Mouse (Mus musculus) ZHBTc4 (cell line): ENCODE results near the gene Slc25a21.
A peak's percentile ranks its signal among the peaks of the same experiment; 100 is the strongest.

ENCODE experiments used
- DNase-seq: peaks from one replicate; pipeline ENCODE4 v3.0.0-alpha.2; 2011; ENCODE audit warnings: low read depth, low spot score

The Slc25a21 gene

GRCm38 (mm10) chr12:57016324-57016723 is 180.9 kb downstream of the Slc25a21 start:
- no peak for DNase-seq

DNA sequence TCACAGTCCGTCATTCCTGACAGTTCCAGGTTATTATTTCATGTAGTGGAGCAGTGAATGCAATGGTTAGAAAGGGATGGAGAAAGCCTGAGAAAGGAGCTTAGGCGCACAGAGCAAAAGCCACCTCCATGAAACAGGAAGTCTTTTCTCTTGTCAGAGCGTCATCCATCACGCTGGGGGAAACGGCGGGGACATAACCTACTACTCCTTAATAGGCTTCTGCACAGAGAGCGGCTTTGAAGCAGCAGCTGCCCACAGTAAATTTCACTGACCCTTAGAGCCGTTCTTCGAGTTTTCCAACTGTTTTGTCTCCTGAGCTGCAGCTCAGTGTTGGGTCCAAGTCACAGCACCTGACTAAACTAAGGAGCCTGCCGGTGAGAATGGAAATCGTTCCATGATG is 188.3 kb downstream of the Slc25a21 start:
- DNase-seq: no peak

DNA sequence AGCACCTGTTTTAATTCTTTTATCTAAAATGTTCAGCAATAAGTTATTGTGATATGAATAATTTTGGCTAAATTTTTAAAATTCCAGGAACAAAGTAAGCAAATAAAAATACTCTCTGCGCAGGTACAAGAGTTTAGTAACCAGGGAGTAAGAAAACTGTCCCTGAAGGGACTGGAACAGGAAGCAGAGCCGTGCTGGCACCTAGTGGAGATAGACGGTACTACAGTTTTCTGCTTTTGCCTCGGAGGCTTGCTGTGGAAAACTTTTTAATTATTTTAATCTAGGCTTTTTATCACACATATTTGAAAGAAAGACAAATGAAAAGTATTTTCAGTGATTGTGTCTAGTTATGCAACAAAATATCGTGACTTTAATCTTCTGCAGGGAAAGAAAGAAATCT is 211.2 kb downstream of the Slc25a21 start:
- peak; percentile 31 for DNase-seq

DNA sequence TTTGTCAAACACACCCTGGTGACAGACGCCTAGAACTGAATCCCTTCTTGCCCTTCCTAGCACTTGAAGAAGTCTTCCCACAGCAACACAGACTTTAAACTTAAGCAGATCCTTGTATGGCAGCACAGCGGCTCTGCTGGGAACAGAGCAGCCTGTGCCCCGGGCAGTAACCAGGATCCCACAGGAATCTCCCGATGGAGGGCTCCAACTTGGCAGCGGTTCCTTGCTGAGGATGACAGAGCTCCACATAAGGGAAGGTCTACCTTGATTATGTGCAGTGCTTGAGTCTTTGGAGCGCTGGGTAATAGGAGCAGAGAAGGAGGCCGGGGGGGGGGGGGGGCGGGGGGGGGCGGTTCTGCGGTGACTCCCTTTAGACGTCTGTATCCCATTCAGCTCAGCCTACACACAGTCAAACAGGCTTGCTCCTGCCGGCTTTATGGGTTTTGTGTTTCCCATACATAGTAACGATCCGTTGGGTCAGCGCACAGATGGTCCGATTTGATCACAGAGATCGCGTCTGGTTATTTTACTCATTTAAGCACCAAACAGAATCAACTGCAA is 215.1 kb downstream of the Slc25a21 start:
- no peak for DNase-seq

- no peak for DNase-seq
These were observed 222.0 kb downstream of the Slc25a21 start for GRCm38 (mm10) chr12:56975256-56975655.

DNA sequence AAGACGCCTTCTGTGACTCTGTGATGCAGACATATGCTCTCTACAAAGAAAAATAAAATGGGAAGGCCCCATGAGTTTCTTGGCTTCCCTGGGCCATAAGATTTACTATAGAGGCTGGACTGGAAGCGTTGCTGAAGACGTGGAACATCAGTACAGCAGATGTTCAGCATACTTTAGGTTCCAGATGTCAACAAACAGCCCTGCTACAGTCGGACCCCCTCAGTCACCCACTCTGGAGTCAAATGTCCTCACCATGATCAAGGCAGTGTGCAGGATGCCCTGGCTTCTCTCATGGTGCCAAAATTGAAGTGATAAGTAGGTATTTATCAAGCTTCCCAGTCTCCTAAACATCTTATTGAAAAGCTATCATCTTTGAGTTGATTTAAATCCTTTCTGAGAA is 234.0 kb downstream of the Slc25a21 start:
- no peak for DNase-seq

DNA sequence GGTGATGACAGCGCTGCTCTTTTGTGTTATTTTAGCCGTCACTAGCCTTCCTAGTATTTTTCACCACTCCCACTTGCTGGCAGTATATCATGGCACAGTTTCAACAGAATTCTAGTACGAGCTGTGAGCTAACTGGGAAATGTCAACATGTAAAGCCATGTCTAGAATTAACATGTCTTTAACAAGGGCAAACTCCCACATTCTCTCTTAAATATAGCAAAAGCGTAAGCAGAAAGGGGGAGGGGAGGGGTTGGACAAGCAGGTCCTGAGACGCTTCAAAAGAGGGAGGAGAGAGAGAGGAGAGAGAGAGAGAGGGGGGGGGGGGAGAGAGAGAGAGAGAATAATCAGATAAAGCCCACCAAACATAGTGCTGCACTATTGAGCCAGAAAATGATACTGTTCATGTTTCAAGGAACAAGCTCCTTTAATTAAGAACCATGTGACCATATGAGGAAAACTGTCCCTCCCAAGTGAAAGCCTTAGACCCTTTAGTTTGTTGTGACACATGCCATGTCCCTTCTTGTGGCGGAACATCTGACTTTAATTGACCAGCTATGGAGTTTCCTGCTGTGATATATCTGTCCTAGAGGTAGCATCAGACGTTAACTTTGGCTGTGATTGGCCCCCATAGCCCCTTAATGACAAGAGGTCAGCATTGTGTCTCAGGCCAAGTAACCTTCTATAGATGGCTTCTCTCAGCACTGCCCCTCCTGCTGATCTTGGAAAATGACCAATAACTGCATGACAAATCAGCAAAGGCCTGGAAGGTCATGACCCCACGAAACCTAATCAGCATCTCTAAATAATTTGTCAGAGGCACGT is 237.8 kb downstream of the Slc25a21 start:
- peak; percentile 7 for DNase-seq

DNA sequence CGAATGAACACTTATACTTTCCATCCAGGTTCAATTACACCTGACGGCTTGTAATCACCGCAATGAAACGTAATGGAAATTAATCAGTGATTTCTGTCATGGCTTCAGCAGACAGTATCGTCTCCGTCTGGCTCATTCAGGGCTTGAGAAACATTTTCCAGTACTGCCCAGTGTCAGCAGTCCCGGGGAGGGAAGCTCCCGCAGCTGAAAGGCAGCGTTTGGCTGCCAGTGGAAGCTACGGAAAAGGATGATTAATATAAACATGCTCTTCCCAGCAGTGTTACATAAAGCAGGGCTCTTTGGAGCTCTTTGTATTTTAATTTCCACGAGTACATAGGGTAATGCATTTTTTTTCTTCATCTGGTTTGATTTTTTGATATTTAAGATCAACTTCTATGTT is 239.0 kb downstream of the Slc25a21 start:
- no peak for DNase-seq

GRCm38 (mm10) chr12:56951749-56952657 is 245.3 kb downstream of the Slc25a21 start:
- DNase-seq: no peak

DNA sequence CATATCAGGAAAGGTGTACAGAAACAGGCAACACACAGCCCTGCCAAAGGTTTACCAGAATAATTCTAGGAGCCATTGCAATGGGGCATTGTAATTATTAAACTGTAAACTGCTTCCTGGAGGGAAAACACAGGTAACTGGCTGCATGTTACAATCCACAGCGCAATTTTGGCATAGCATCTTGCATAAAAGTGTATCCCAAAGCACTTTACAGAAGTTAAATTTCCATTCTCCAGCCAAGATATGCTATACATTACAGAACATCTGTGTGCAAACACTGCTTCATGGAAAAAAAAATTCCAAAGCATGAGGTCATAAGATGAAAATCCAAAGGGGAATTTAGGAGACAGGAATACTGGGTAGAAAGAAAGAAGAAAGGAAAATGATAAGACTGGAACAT is 253.0 kb downstream of the Slc25a21 start:
- DNase-seq: no peak

- DNase-seq: peak; percentile 59
These were observed 256.4 kb downstream of the Slc25a21 start for GRCm38 (mm10) chr12:56940861-56941260.

- DNase-seq: no peak
These were observed 279.1 kb downstream of the Slc25a21 start for GRCm38 (mm10) chr12:56918145-56918544.

GRCm38 (mm10) chr12:56906476-56906875 is 290.8 kb downstream of the Slc25a21 start:
- DNase-seq: no peak

- DNase-seq: no peak
These were observed 291.5 kb downstream of the Slc25a21 start for GRCm38 (mm10) chr12:56905652-56906305.

GRCm38 (mm10) chr12:56905222-56905621 is 292.1 kb downstream of the Slc25a21 start:
- no peak for DNase-seq

- DNase-seq: no peak
These were observed 294.4 kb downstream of the Slc25a21 start for GRCm38 (mm10) chr12:56902774-56903456.

DNA sequence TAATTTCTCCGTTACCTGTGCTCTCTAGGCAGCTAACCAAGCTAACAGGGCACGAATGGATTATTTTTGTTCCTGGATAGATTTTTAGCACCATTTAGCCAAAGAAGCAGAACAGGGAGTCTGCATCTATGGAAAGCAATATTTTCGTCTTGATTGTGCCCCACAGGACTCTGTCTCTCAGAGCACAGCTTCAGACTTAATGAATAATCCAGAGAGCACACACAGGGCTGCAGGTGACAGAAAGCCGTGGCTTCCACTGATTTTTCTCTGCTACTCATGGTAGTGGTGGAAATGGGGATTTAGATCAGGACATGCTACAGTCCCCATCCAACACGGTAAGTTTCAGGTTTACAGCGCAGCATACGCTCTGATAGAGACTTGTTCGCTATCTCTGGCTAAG is 299.3 kb downstream of the Slc25a21 start:
- no peak for DNase-seq

DNA sequence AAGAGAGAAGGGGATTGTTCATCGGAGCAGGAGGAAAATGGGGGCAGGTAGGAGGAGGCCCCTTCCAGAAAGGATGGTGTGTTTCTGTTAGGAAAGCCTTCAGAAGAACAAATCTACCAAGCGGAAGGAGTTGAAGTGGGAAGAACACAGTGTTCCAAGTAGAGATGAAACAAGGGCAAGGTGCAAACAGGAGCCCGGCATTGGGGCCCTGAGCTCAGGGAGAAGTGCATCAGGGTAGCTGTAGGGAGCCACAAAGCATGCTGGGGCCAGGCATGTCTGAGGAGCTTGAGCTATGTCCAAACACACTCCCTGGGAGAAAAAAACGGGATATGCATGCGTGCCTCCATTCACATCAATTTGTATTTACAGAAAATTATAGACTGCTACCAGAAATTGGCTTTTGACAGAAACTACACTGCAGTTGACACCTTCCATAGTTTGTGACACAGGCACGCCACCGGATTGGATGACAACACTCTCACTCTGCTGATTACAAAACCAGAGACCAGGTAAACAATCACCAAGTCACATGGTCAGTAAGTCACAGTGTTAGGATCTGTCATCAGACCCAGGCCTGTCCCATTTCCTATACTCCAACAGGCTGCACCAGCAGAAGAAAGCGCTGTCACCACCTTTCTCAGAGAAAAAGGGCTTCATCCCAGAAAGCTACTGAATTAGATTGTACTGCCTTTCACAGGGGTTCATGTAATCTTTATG is 299.9 kb downstream of the Slc25a21 start:
- no peak for DNase-seq

- DNase-seq: no peak
These were observed 302.3 kb downstream of the Slc25a21 start for GRCm38 (mm10) chr12:56894963-56895362.

DNA sequence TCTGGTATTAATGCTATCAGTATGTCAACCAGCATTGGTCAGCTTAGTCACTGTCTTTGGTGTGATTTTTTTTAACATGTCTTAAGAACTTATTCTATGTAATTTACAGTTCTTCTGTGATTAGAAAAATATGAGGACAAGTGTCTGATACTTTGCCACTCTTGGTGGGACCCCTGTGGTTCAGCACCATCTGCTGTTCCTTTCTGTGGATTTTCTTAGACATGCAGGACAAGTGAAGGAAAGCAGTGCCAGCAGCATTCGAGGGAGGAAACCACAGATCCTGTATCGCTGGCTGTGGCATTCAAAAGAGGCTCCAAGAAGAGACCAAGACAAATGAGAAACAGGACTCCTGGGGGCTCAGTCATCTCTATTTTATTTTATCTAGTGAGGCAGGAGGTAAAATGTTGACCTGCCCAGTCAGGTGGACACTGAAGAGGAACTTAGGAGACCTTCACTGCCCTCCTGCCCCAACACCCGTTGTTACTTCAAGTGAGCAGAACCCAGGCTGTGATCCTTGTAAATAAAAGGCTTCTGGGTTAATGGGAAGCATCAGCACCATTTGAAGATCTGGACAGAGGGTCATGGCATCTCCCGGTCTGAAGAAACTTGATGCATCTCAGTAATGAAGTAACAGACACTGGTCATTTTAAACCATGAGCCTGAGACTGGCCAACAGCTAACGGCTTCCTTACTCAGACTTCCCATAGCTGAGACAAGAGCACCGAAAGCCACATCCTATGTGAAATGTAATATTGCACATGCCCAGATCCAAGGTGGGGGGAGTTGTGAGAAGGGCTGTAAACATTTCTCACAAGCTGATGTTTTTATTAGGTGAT is 306.2 kb downstream of the Slc25a21 start:
- DNase-seq: no peak
